Mouse (Mus musculus) stomach, embryonic 16.5 days (tissue): Measurements from ENCODE around the gene Irs1. TPM values are rescaled to one million over a fixed set of nuclear protein-coding genes. Genes with fewer than 3 reads are reported as not detected.
A peak's percentile ranks its signal among the peaks of the same experiment; 100 is the strongest.

Source experiments
- ATAC-seq: fragments of 200-750 bp; cut with Nextera tagmentation; 2 replicates; pipeline ENCODE4 v1.8.0; 2017; ENCODE audit warnings: moderate number of reproducible peaks, moderate TSS enrichment; ENCODE audit not compliant: insufficient read depth, low FRiP score
- H3K27ac ChIP-seq: fragments of 300-500 bp; sonication (generic); 2 replicates; pipeline ENCODE4 v1.5.1; 2014; ENCODE audit warnings: low read length
- H3K27me3 ChIP-seq: fragments of 300-500 bp; sonication (generic); 2 replicates; pipeline ENCODE4 v1.6.1; 2014; ENCODE audit warnings: low read length, control low read depth, mixed read lengths; ENCODE audit not compliant: control insufficient read depth, insufficient read depth
- H3K36me3 ChIP-seq: fragments of 300-500 bp; sonication (generic); 2 replicates; pipeline ENCODE4 v1.6.1; 2014; ENCODE audit warnings: low read length; ENCODE audit not compliant: control insufficient read depth, insufficient read depth
- H3K4me1 ChIP-seq: fragments of 300-500 bp; sonication (generic); 2 replicates; pipeline ENCODE4 v1.6.1; 2014; ENCODE audit warnings: low read length, control low read depth, mixed read lengths; ENCODE audit not compliant: control insufficient read depth, insufficient read depth
- H3K4me2 ChIP-seq: fragments of 300-500 bp; sonication (generic); 2 replicates; pipeline ENCODE4 v1.6.1; 2014; ENCODE audit warnings: low read depth, low read length, mixed read lengths
- H3K4me3 ChIP-seq: fragments of 300-500 bp; sonication (generic); replicated peaks from 2 replicates; pipeline ENCODE4 v1.5.1; 2014; ENCODE audit warnings: mild to moderate bottlenecking, low read length
- H3K9ac ChIP-seq: fragments of 300-500 bp; sonication (generic); 2 replicates; pipeline ENCODE4 v1.6.1; 2014; ENCODE audit warnings: low read length
- H3K9me3 ChIP-seq: fragments of 300-500 bp; sonication (generic); replicated peaks from 2 replicates; pipeline ENCODE4 v1.6.1; 2016; ENCODE audit warnings: low read length, control low read depth; ENCODE audit not compliant: control insufficient read depth
- WGBS: fragments of 180-500 bp; shearing (Covaris S2); extraction: QIAGEN DNeasy Blood & Tissue Kit; methylation state at CpG from one replicate; pipeline ENCODE4 v1.1.7; 2014; 5-methylcytosine and 5-hydroxymethylcytosine counted together
- polyA plus RNA-seq: library from polyadenylated mRNA; unstranded; fragments of >200 nt; fragmentation: Nextera tagmentation; extraction: Ambion mirVana; gene quantifications from 2 replicates; pipeline ENCODE4 v1.2.1, GENCODE M21; 2015

Irs1 gene
- polyA plus RNA-seq, 1 experiment from 2014 or later = 5.9 TPM

DNA sequence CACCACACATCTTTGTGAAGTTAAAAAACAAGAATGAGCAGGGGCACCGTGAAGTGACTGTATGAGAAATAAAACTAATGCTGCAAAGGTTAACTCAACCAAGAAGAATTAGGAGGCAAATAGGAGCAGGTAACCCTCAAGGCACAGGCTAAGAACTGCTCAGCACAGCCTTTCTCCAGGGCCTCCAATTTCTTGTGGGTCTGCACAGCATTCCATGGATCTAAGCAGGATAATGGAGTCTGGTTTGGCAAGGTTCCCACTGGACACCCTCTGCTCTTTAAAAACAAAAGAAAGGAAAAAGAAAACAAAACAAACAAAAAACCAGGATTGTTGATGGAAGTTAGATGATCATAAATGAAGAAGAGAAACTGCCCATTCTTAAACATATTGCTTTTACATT, 69.8 kb downstream of the Irs1 start:
- Histone ChIP-seq H3K27me3 (no peaks in the 10 kb centered on the region), H3K4me3 (no peak overlapping the region), H3K4me1 (0 out of 2 replicates have a peak, but pooled peaks cover 5% of the 10 kb centered on the region), H3K36me3 (no peaks in the 10 kb centered on the region), H3K9ac (no peak overlapping the region), H3K27ac (no peak overlapping the region), H3K9me3 (no peaks in the 10 kb centered on the region), H3K4me2 (no peak overlapping the region)
- 63% methylated on average over 1 of the region's 1 CpGs for WGBS
- no peak for ATAC-seq

DNA sequence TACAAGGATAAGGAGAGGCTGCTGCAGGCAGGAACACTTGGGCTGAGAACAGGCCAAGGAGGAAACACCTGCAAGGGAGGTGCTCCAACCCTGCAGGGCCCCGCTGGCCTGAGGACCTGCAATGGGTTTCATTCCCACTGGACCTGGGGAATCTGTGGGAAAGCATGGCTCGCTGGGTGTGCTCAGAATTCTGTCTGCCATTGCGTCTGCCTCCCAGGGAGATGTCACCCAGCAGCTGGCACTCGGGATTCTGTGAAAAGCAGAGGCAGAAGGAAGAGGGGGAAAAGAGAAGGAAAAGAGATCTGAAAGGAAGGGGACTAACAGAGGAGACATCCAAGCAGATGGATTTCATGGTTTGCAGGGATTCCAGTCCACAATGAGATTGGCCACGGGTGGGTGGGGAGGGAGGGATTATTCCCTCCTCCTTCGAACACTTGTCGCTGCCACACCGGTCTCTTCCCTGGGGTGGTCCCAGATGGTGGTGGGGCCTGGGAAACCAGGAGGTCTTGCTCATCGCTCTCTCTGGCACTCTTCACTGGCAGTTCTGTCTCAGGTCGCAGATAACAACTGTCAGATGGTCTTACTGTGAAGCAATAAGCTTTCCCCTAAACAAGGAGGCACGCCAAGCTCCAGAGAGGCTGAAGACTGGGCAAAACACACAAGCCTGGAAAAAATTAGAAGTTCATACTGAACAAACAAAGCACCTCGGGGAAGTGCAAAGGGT, 70.4 kb downstream of the Irs1 start:
- no peaks in the 10 kb centered on the region for H3K27me3 ChIP-seq
- H3K9me3 ChIP-seq = no peaks in the 10 kb centered on the region
- 51% methylated on average over 12 of the region's 12 CpGs for WGBS
- H3K27ac ChIP-seq = no peak overlapping the region
- H3K4me3 ChIP-seq = no peak overlapping the region
- H3K9ac ChIP-seq = no peak overlapping the region
- 0 out of 2 replicates have a peak, but pooled peaks cover 5% of the 10 kb centered on the region for H3K4me1 ChIP-seq
- H3K4me2 ChIP-seq = no peak overlapping the region
- no peak for ATAC-seq
- no peaks in the 10 kb centered on the region for H3K36me3 ChIP-seq

DNA sequence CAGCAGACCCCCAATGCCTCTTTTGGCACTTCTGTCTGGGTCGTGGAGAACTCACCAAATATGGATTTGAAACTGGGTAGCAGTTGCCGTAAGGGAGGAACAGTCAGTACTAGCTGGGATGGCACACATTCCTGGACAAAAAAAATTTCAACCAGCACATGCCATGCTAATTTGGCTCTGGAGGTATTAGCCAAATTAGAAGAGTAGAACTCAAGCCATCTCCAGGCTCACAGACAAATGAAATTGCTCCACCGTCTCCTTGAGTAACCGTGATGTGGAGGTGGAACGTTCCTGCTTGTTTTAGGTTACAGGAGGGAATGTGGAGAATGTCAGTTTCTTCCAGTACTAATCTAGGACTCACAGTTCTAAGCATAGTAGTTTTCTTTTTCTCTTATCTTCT, 83.7 kb downstream of the Irs1 start:
- no peak overlapping the region for H3K9ac ChIP-seq
- no peak overlapping the region for H3K27ac ChIP-seq
- no peaks in the 10 kb centered on the region for H3K36me3 ChIP-seq
- H3K9me3 ChIP-seq = no peaks in the 10 kb centered on the region
- no peaks in the 10 kb centered on the region for H3K4me1 ChIP-seq
- ATAC-seq = no peak
- no peak overlapping the region for H3K4me3 ChIP-seq
- H3K4me2 ChIP-seq = no peak overlapping the region
- H3K27me3 ChIP-seq = no peaks in the 10 kb centered on the region
- 78% methylated on average over 5 of the region's 5 CpGs for WGBS

DNA sequence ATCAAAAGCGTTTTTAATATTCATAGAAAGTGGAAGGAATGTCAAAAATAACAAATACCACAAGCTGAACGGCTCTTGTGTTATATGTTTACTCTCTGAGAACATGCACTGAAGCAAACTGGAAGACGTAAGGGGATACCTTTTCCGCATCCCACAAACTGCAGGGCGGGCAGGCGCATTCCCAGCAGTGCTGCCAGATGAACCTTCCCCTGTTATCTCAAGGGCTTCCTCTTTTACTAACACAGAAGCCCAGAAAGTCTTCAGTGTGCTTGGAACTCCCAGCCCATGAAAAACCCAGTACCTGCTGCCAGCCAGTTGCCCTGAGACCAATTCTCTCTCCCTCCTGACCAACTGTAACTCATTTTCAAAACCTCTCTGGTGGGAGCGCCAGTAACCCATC, 90.6 kb downstream of the Irs1 start:
- H3K4me2 ChIP-seq = no peak overlapping the region

DNA sequence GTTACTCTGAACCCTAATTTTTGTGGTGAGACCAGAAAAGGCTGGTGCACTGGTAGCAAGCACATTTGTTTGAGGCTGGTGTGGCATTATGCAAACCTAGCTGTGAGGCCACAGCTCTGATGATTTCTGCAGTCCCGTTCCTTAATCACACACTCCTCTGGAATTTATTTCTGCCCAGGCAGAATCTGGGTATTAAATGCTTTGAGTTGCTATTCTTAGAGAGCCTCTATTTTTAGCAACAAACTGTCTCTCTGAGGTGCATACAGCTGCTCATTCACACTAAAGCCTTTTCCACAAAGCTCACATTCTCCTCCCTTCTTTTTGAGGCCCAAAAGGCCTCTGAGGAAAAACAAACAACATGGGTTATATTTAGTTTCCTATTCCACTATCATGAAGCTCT, 91.3 kb downstream of the Irs1 start:
- Histone ChIP-seq H3K27ac (no peak overlapping the region), H3K9ac (no peak overlapping the region), H3K4me3 (no peak overlapping the region), H3K4me2 (peak overlapping the region; percentile 19; the same call in 1 of the 2 replicates), H3K27me3 (no peaks in the 10 kb centered on the region), H3K36me3 (no peaks in the 10 kb centered on the region), H3K4me1 (0 out of 2 replicates have a peak, but pooled peaks cover 2% of the 10 kb centered on the region), H3K9me3 (no peaks in the 10 kb centered on the region)
- WGBS = 11% methylated on average over 1 of the region's 1 CpGs
- ATAC-seq = peak; percentile 33; the same call in 1 of the 2 replicates

More for the DNA sequence above, 90.6 kb downstream of the Irs1 start:
- 0 out of 2 replicates have a peak, but pooled peaks cover 2% of the 10 kb centered on the region for H3K4me1 ChIP-seq
- no peak for ATAC-seq
- H3K27ac ChIP-seq = no peak overlapping the region
- no peaks in the 10 kb centered on the region for H3K9me3 ChIP-seq
- no peak overlapping the region for H3K4me3 ChIP-seq
- H3K27me3 ChIP-seq = no peaks in the 10 kb centered on the region
- H3K9ac ChIP-seq = no peak overlapping the region
- no peaks in the 10 kb centered on the region for H3K36me3 ChIP-seq
- WGBS = 58% methylated on average over 7 of the region's 7 CpGs

DNA sequence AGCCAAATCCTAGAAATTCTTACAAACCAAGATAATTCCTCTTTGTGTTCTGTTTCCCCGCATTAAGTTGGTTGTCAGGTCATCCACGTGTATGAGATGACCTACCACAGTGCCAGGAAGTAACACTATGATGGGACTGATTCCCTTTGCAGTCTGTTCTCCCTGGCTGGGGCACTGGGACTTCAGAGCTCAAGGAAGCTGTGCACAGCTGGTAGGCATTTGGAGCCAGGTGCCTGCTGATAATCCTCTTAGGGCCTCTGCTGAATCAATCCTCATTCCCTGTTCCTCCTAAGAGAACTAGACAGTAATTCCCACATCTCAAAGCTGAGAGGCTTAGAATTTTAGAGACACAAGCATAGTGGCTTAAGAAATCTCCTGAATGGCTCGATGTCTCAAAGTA, 99.6 kb downstream of the Irs1 start:
- H3K4me3 ChIP-seq = no peak overlapping the region
- H3K9ac ChIP-seq = no peak overlapping the region
- no peaks in the 10 kb centered on the region for H3K9me3 ChIP-seq
- 49% methylated on average over 3 of the region's 3 CpGs for WGBS
- no peaks in the 10 kb centered on the region for H3K36me3 ChIP-seq
- no peak for ATAC-seq
- H3K27me3 ChIP-seq = no peaks in the 10 kb centered on the region
- no peaks in the 10 kb centered on the region for H3K4me1 ChIP-seq
- H3K27ac ChIP-seq = no peak overlapping the region
- H3K4me2 ChIP-seq = no peak overlapping the region

DNA sequence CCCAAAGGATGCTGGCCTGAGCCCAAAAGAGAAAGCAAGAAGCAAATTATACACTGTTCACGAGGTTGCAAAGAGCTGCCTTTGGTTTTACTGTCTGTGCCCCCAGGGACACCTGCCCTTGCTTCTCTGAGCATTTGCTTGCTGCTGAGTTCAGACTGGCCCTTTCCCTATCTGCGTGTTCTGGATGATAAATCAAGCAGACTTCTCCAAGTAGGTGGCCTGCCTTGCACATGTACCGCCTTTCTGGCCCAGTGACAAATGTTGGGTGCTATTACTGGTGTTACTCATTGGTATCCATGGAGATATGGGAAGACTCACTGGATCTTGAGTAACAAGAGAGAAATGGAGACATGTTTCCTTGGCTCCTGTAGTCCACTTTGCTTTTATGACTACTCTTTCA, 101.7 kb downstream of the Irs1 start:
- Histone ChIP-seq H3K4me1 (no peaks in the 10 kb centered on the region), H3K4me2 (no peak overlapping the region), H3K27me3 (no peaks in the 10 kb centered on the region), H3K36me3 (no peaks in the 10 kb centered on the region), H3K4me3 (no peak overlapping the region), H3K27ac (no peak overlapping the region), H3K9me3 (no peaks in the 10 kb centered on the region), H3K9ac (no peak overlapping the region)
- ATAC-seq = peak; percentile 44; the same call in 1 of the 2 replicates
- WGBS = 41% methylated on average over 3 of the region's 3 CpGs

DNA sequence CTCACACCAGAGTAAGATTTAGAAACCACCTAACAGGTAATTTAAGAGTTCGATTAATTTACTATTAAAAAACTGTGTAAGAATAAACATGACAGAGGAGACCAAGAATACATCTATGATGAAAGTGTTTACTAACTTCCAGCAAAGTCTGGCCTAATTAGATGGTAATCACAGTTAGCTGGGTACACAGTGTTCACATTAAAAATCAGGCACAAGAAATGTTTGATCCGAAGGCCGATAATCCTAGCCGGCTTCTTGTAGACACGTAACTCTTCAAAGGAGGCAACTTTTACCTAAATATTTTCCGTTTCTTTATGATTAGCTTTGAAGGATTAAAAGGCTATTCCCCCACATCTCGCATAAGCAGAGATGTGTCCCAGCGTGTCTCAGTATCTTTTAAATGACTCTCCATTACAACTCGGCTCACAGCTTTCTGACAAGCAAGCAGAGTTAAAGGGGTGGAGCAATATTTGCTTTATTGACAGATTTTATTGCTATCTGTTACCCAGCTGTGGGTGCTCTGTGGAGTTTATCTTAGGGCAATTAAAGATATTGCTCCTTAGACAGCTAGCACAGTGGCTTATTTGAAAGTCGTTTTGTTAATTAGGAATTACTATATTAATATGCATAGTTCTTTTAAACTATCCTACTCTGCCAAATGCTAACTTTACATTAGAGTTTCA, 102.5 kb downstream of the Irs1 start:
- Histone ChIP-seq H3K4me1 (no peaks in the 10 kb centered on the region), H3K36me3 (no peaks in the 10 kb centered on the region), H3K4me2 (no peak overlapping the region), H3K27me3 (no peaks in the 10 kb centered on the region), H3K4me3 (no peak overlapping the region), H3K9me3 (no peaks in the 10 kb centered on the region), H3K9ac (no peak overlapping the region), H3K27ac (no peak overlapping the region)
- WGBS = 60% methylated on average over 10 of the region's 10 CpGs
- no peak for ATAC-seq

DNA sequence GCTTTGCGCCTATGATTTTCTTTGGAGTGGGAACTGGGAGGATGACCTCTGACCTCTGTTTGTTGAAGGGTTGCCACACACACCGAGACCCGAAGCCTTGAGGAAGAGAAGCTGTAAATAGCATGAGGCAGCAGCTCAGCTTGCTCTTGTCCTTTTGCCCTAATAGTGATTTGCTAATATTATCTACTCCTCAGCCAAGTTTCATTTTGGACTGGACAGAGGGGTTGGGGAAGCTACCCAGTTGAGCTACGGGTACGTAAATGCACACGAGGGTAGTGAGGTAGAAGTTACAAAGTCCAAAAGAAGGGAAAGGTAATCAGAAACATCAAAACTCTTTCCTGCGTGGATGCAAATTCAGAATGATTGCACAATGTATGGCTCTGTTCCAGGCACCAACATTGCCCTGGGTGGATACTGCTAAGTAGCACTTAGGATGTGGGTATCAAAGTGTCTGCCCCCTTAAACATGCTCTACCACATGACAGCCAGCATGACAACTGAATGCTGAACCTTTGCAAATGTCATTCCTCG, 107.2 kb downstream of the Irs1 start:
- no peak for ATAC-seq
- Histone ChIP-seq H3K4me2 (no peak overlapping the region), H3K36me3 (no peaks in the 10 kb centered on the region), H3K27ac (no peak overlapping the region), H3K4me1 (no peaks in the 10 kb centered on the region), H3K4me3 (no peak overlapping the region), H3K9ac (no peak overlapping the region), H3K27me3 (no peaks in the 10 kb centered on the region), H3K9me3 (no peaks in the 10 kb centered on the region)
- 69% methylated on average over 8 of the region's 8 CpGs for WGBS
